Mouse (Mus musculus) c-Kit-positive CD71-negative TER-119-negative erythroid progenitor cells, embryonic 14.5 days (primary cell): ENCODE measurements around the gene Zkscan4.

ENCODE experiments used
- DNase-seq: peaks from one replicate; pipeline ENCODE4 v3.0.0-alpha.2; 2013; ENCODE audit warnings: low read depth

Zkscan4 gene

GRCm38 (mm10) chr13:21506221-21506649 lies 27.5 kb downstream of the Zkscan4 start:
- peak; percentile 77 for DNase-seq

- no peak for DNase-seq
Measured at GRCm38 (mm10) chr13:21530136-21530535, 51.4 kb downstream of the Zkscan4 start.

GRCm38 (mm10) chr13:21530781-21531201 lies 52.1 kb downstream of the Zkscan4 start, which contains the start of gene Zkscan8:
TSS of gene Zkscan8 (minus strand) at chr13:21531120.
- peak; percentile 74 for DNase-seq
